Mouse (Mus musculus): Measurements from ENCODE around the gene Spata2.
A peak's percentile ranks its signal among the peaks of the same experiment; 100 is the strongest.

Spata2 gene

DNA sequence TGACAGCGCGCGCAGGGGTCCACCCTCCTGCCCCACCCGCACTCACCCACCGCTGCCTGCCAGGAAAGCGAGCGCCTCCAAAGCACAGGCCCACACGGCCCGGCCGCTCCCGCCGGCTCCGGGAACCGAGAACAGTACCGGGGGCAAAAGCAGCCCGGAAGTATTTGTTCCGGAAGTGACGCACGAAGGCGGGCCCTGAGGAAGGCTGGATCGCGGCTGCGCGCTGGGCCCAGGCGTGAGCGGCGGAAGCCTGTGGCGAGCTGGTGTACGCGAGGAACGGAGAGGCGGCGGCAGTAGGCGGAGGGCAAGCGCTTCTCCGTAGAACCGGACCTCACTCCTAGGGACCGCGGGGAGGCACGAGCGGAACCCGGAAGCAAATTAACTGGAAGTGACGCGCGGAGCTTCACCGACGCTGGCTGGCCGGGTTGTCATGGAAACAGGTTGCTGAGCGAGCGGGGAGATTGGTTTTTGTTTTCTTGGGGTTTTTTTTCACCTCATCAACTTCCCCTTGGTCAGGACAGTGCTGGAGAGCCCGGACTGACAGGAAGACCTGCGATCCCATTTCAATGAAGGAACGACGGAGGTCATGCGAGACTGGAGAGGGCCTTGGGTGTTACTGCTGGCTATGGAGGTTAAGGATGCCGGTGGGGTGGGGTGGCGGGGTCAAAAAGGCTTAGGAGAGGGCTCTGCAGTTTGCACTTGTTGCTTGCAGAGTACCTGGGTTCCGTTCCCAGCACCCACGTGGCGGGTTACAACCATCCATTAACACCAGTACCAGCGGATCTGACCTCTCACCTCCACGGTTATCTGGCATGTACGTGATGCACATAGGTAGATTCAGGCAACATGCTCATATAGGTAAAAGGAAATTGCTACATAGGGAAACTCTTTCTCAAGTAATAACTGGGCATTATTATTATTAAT is at the start of gene Spata2:
Gene Spata2 (minus strand): TSS at position 175 of the 924 bp plus-strand sequence.
- DNase-seq (ENCODE audit: low spot score) = peak; percentile 94

DNA sequence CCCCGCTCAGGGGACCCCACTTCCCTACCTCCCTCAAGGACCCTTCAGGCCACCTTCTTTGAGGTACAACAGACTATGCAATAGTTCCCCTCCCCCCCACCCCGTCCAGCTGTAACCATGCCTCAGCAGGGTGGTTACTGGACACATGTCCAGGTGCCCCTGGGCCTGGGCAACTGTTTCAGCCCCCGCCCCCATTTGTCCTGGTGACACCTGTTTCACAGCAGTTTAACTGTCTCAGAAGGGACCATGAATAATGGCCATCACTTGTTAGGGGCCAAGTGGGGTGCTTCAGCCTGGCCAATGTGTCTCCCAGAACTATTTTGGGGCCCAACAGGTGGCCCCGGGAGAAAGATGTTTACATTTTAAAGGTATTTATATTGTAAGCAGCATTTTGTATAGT is 49.7 kb upstream of the Spata2 start:
- DNase-seq (ENCODE audit: low spot score) = no peak

DNA sequence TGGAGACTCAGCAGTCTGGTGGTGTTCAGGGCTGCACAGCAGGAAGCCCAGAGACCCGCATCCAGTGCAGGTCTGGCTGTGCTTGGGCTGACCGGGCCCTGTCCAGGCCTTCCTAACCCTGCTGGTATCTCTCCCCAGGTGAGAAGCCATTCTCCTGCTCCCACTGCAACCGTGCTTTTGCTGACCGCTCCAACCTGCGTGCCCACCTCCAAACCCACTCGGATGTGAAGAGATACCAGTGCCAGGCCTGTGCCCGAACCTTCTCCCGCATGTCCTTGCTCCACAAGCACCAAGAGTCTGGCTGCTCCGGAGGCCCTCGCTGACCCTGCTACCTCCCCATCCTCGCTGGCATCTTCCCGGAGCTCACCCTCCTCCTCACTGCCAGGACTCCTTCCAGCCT is 49.1 kb upstream of the Spata2 start:
- no peak for DNase-seq (ENCODE audit: low spot score)

DNA sequence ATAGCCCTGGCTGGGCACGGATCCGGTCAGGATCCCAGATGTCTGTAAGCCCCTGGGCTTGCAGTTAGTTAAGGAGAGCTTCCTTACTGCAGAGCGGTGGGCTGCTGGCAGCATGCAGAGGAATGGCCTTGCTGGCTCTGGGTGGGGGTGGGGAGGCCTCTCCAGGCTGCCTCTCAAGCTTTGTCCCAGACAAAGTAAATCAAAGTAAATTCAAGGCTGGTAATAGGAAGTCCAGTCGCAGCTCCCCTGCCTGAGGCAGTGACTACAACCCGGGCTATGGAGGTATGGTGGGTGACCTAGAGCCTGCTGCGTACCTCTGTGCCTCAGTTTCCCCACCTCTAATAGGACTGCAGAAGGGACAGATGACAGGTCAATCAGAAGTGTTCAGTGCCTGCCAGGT is 48.6 kb upstream of the Spata2 start:
- no peak for DNase-seq (ENCODE audit: low spot score)

DNA sequence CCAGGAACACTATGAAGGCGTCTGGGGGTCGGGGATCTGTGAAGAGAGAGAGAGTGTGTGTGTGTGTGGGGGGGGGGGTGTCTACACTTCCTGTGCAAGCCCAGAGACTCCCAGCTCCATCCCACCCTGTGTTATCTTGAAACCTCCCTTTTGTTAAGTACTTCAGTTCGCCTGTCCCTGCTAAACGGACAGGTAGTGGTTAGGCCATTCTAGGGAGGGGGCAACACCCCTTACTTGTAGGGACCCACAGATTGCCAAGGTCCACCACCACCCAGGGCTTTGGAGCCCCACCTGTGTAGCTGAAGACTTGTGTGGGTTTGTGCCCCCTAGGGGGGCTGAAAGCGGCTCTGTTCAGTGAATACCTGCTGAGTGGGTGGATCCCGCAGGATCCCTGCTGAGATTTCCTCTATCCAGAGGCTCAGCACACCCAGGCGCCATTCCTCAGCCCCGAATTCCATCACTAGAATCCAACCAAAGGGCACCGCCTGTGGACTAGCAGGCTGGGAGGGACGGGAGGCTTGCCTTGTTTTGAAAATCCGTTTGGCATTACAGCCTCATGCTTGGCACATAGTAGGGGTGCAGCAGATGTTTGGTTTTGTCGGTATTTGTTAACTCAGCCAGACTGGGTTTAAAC is 47.9 kb upstream of the Spata2 start:
- no peak for DNase-seq (ENCODE audit: low spot score)

DNA sequence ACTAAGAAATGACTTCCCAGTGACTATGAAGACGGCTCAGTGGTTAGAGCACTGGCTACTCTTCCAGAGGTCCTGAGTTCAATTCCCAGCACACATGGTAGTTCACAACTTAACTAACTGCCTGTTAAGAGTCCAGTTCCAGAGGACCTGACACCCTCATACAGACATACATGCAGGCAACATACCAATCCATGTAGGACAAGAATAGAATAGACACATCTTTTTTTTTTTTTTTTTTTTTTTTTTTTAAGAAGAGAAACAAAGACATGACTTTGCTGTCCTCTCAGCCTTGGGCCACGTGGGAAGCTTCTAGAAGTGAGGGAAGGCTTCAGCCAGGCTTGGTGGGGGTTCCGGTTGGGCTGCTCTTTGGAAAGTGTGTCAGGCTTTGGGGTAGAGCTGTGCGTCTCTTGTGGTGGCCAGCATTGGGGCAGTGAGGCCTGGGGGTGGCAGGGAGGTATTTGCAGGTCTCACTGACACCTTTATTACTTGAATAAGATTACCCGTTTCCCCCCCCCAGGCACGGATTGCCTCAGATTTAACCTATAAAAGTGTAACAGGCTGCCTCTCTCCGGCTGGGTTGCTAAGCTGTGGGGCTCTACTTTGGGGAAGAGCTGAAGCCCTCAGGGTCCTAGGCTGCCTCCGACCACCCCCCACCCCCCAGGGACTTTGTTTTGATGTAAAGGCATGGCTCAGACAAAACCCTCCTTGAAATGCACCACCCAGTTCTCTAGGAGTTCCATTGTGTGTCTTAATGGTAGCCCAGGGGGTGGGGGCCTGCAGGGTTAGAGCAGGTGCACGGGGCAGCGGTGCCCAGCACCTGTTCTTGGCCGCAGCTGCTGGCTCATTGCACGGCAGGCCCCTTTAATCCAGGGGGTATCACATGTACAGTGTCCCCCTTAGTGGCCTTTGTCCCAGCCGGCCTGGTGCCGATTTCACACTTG is 47.1 kb upstream of the Spata2 start:
- DNase-seq (ENCODE audit: low spot score) = no peak

DNA sequence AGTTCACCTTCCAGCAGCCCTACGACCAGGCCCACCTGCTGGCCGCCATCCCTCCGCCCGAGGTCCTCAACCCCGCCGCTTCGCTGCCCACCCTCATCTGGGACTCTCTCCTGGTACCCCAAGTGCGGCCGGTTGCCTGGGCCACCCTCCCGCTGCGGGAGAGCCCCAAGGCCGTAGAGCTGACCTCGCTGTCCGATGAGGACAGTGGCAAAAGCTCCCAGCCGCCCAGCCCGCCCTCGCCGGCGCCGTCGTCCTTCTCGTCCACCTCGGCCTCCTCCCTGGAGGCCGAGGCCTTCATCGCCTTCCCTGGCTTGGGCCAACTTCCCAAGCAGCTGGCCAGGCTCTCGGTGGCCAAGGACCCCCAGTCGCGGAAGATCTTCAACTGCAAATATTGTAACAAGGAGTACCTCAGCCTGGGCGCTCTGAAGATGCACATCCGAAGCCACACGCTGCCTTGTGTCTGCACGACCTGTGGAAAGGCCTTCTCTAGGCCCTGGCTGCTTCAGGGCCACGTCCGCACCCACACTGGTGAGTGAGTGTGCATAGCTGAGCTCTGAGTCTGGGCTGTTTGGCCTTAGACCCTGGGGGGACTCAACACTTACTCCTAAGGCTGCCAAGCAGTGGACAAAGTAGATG is 46.1 kb upstream of the Spata2 start:
- no peak for DNase-seq (ENCODE audit: low spot score)

DNA sequence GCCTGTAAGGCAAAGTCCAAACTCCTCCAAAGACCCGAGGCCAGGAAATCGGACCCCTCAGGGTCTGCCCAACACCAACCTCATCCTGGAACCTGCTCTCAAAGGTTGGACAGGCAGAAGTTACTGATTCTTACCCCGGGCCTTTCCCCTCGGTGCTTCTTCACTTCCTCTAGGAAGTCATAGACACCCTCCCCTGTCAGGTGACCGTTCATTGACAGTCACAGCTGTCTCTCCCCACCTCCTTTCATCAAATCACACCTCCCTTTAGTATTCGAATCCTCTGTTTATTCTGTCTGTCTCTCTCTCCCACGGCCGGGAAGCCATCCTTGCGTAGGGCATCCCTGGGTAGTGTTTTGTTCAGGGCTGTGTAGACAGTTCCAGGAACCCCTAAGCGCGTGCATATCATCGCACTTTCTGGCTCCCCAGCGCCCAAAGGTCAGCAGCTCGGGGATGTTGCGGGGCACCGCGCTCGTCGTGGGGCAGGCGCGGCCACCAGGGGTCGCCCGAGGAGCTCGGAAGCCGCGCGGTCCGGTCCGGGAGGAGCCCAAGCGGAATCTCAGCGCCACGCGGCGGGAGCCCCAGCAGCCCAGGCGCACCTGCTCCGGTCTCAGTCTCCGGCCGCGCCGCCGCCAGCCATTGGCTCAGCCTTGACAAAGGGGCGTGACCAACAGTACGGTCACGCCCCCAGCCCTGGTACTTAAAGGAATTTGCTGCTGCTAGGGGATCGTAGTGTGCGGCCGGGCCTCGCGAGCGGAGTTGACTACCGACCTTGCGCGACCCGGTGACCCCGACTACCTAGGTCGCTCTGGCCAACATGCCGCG is 45.0 kb upstream of the Spata2 start, which contains the start of gene Snai1:
Gene Snai1 (plus strand): TSS at position 720 of the 822 bp plus-strand sequence.
- peak; percentile 95 for DNase-seq (ENCODE audit: low spot score)

DNA sequence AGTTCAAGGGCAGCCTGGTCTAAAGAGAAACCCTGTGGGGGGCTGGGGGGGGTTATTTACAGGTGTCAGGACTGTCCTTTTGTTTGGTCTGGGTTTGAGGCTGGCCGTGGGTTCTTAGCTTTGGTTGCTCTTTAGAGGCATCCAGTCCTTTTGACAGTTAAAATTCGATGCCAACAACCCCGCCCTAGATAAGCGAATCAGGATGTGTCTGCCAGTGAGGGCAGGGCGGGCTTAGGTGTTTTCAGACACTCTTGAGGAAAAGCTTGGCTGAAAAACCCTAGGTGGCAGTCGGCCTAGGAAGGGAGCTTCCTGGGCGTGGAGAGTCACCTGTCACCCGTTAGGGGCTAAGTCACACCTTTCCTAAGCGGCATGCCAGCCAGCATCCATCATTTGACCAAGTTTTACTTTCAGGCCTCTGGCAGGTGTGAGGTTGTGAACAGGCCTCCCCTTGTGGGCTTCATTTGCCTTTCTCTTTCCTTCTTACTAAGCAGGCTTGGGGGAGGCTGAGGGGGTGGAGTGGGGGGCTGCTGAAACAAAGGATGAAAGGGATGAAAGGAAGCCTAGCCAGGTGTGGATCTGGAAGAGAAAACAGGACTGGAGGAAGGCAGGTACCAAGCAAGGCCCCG is 43.7 kb upstream of the Spata2 start:
- no peak for DNase-seq (ENCODE audit: low spot score)

DNA sequence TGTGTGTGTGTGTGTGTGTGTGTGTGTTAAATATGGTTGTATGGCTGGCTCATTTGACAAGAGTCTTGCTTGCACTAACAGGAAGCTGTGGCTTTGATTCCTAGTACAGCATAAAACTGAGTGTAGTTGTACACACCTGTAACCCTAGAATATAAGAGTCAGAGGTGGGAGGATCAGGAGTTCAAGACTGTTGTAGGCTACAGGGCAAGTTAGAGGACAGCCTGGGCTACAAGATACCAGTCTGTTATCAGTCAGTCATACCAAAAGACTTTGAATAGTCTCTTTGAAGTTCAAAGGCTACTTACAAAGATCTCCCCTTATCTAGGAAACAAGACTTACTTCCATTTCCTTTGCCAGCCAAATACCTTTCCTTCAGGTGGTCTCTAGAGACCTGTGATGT is 41.2 kb upstream of the Spata2 start:
- no peak for DNase-seq (ENCODE audit: low spot score)

DNA sequence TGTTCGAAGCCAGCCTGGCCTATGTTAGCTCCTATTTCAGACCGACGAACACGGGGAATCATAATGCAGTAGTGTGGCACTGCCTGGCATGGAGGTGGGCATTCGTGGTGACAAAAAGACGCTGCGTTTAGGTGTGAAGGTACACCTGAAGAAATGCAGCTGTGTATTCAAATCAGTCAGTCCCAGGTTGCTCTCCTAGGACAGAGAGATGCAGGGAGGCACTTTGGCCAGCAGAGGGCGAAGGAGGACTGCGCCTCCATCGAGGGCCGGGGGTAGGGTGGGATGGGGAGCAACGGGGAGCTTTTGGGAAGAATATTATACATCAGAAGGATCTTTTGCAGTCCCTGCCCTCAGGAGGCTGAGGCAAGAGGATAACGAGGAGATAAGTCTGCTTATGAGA is 39.4 kb upstream of the Spata2 start:
- DNase-seq (ENCODE audit: low spot score) = peak; percentile 78

DNA sequence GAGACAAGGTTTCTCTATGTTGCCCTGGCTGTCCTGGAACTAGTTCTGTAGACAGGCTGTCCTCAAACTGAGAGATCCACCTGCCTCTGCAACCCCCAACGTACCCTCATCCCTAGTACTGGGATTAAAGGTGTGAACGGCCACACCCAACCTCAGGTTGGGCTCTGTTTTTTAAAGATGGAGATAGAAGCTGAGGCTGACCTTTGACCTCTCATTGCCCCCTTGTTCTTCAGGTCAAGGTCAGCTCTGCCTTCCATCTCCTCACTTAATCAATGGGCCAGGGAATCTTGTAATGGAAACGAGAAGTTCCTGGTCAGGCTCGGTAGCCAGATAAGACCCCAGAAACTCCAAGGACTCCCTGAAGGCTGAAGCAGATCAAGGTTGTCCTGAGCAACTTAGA is 37.8 kb upstream of the Spata2 start:
- DNase-seq (ENCODE audit: low spot score) = no peak

DNA sequence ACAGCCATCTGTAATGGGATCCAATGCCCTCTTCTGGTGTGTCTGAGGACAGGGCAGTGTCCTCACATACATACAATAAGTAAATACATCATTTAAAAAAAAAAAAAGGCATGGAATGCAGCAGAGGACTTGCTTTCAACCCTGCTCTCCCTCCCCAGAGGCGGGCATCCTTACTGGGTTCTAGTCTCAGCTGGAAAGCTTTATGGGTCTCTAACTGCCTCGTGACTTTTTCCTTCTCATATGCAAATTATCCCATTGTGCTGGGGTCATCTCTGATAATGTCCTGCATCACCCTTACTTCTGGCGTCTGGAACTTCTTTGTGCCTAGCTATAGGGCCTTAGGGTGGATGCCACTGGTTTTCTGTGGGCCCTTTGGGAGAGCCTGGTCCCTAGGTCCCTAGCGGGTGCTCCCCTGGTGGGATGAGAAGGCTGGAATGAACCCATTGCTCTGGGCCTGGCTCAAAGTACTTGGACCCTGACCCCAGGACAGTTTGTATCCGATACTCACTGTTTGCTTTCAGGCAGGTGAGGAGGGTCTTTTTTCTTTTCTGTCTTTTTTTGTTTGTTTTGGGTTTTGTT is 37.3 kb upstream of the Spata2 start:
- DNase-seq (ENCODE audit: low spot score) = no peak

DNA sequence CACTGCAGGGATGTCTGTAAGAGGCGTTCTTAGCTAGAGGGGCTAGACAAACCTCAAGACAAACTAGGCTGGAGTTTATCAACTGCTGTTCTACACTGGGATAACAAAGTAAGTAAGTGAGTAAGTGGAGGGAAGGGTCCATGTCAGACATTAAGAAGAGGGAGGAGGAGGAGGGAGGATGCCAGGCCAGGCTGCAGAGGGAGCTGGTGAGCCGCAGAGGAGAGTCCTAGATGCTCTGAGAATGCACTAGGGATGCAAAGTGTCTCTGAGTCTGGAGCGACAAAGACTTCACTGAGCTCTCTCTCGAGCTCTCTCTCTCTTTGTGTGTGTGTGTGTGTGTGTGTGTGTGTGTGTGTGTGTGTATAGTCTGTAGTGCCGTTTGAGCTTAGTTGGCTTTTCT is 35.6 kb upstream of the Spata2 start:
- DNase-seq (ENCODE audit: low spot score) = no peak

DNA sequence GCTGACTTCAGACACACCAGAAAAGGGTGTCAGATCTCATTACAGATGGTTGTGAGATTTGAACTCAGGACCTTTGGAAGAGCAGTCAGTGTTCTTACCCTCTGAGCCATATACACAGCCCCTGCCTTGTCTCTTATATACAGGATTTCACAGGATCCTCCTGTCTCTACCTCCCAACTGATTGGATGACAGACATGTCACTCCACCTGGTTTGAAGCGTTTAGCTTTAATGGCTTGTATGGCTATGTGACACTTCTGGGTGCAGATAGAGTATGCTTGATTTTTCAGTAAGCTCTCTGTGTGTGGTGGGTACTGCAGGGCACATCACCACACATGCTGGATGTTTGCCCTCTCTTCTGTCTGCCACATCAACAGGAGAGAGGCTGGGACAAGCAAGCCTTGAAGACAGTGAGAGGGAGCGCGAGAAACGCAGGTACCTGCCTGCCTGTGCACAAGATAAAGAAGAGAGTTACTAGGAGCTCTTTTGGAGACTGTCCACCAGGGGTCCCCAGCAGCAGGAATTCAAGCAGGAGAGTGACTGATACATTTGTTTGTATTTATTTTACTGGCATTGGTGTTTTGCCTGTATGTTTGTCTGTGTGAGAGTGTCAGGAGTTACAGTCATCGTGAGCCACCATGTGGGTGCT is 27.0 kb upstream of the Spata2 start:
- no peak for DNase-seq (ENCODE audit: low spot score)

DNA sequence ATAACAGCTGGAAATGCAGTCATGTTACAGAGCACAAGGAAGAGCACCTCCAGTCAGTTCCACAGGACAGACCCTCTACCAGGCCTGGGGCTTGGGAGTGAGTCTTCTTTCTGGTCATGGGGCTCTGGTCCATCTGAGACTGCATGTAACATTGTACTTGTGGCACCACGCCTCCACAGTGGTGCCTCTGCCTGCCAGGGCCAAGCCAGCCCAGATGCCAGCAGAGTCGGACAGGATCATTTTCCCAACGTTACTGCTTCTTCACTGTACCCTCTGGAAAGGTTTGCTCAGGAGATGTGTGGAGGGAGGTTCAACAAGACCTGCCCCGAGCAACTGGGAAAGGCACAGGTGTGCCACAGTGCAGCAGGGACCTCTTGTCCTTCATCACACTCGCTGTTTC is 23.0 kb upstream of the Spata2 start:
- DNase-seq (ENCODE audit: low spot score) = no peak

DNA sequence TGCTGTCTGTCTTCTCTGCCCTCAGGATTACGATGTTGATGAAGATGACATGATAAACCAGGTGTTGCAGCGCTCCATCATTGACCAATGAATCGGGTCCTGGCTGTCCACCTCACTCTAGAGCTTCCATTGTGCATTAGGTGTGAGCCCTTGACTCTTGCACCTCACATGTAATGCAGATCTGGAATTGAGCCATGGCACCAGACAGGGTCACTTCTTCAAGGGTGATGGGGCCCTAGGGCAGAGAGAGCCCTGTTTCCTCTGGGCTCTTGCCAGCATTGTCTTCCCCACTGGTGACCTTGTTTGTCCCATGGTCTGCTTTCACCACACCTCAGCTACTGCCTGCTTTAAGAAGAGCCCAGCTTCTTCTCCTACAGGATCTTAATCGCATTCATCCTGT is 22.0 kb upstream of the Spata2 start:
- no peak for DNase-seq (ENCODE audit: low spot score)

DNA sequence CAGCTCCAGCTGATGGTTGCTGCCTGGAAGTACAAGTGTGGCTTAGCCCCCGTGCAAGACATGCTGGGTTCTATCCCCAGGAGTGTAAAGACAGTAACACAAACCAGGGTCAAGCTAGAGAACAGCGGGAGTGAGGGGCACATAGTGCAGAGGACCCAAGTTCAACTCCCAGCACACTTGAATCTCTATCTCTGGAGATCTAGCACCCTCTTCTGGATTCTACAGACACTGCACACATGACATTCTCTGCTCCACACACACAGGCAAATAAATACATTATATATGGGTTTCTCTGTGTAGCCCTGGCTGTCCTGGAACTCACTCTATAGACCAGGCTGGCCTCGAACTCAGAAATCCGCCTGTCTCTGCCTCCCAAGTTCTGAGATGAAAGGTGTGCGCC is 20.3 kb upstream of the Spata2 start:
- DNase-seq (ENCODE audit: low spot score) = no peak

DNA sequence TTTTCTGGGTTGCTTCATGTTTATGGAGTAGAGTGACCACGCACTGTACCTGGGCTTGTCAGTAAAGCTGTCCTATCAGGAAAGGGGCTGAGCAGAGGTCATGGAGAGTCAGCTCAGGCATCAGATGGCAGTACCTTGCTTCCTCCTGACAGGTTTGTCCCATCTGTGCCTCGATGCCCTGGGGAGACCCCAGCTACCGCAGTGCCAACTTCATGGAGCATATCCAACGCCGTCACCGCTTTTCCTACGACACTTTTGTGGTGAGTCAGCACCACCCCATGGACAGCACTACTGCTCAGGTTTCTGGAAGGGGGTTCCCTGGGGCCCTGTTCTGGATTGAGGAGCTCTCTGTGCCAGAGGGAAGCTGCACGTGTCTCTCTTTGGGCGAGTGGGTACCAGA is 19.7 kb upstream of the Spata2 start:
- DNase-seq (ENCODE audit: low spot score) = no peak

DNA sequence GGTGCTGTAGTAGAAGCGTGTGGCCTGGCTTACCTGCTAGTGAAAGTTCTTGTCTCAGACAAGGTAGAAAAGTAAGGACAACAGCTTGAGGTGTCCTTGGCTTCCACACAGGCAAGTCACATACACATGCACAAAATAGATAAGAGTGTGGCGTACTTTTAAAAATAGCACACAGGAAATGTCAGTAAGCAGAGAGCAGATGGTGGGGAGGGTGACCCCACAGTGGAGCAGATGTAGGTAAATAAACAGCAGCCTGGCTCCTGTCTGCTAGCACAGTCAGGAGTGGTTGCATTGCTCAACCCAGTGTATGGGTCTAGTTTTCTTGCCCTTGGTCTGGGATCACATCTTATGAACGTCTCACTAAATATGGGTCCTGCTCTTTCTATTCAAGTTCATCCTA is 17.8 kb upstream of the Spata2 start:
- DNase-seq (ENCODE audit: low spot score) = no peak

Data from testis, postnatal 10 days (tissue).